Mouse (Mus musculus) kidney, postnatal 36 days (tissue): ENCODE results near the gene Camsap1.

Source experiments
- DNase-seq, 2 experiments: peaks; one replicate each; pipeline ENCODE4 v3.0.0; 2021 to 2022; ENCODE audit warnings: mixed read lengths in 2 of 2

Gene Camsap1

GRCm38 (mm10) chr2:25977587-25978239 is 5.4 kb downstream of the Camsap1 start:
- no peak for DNase-seq

GRCm38 (mm10) chr2:25975141-25975770 is 7.8 kb downstream of the Camsap1 start:
- DNase-seq, result no peak

- peak; percentile 13 to 41 for DNase-seq
Measured at GRCm38 (mm10) chr2:25970426-25970825, 12.7 kb downstream of the Camsap1 start.

- no peak for DNase-seq
Measured at GRCm38 (mm10) chr2:25969319-25969718, 13.8 kb downstream of the Camsap1 start.

GRCm38 (mm10) chr2:25949291-25949690 is 33.8 kb downstream of the Camsap1 start:
- DNase-seq, result no peak

GRCm38 (mm10) chr2:25947950-25948349 is 35.1 kb downstream of the Camsap1 start:
- peak; percentile 24 to 58 for DNase-seq

GRCm38 (mm10) chr2:25943822-25944221 is 39.3 kb downstream of the Camsap1 start:
- DNase-seq, result no peak

- DNase-seq, result no peak
Measured at GRCm38 (mm10) chr2:25940503-25940902, 42.6 kb downstream of the Camsap1 start.

- peak; percentile 16 to 72 for DNase-seq
Measured at GRCm38 (mm10) chr2:25931249-25931859, 51.7 kb downstream of the Camsap1 start.

GRCm38 (mm10) chr2:25927821-25928220 is 55.3 kb downstream of the Camsap1 start:
- DNase-seq, result no peak

- no peak for DNase-seq
Measured at GRCm38 (mm10) chr2:25924934-25925333, 58.1 kb downstream of the Camsap1 start.

GRCm38 (mm10) chr2:25923799-25924198 is 59.3 kb downstream of the Camsap1 start:
- no peak for DNase-seq

GRCm38 (mm10) chr2:25919972-25920371 is 63.1 kb downstream of the Camsap1 start:
- DNase-seq, result no peak

GRCm38 (mm10) chr2:25918408-25918807 is 64.7 kb downstream of the Camsap1 start:
- no peak for DNase-seq

GRCm38 (mm10) chr2:25914821-25915220 is 68.3 kb downstream of the Camsap1 start:
- no peak for DNase-seq

- DNase-seq, result no peak
Measured at GRCm38 (mm10) chr2:25914201-25914600, 68.9 kb downstream of the Camsap1 start.

GRCm38 (mm10) chr2:25913247-25913646 is 69.8 kb downstream of the Camsap1 start:
- peak in 1 of 2 experiments; percentile 40 for DNase-seq

GRCm38 (mm10) chr2:25909872-25910271 is 73.2 kb downstream of the Camsap1 start:
- DNase-seq, result no peak

GRCm38 (mm10) chr2:25898970-25899369 is 84.1 kb downstream of the Camsap1 start:
- DNase-seq, result no peak

GRCm38 (mm10) chr2:25892440-25892839 is 90.6 kb downstream of the Camsap1 start:
- DNase-seq, result peak in 1 of 2 experiments; percentile 5

GRCm38 (mm10) chr2:25888144-25888543 is 94.9 kb downstream of the Camsap1 start:
- DNase-seq, result peak in 1 of 2 experiments; percentile 51

GRCm38 (mm10) chr2:25887226-25887625 is 95.9 kb downstream of the Camsap1 start:
- no peak for DNase-seq

- DNase-seq, result no peak
Measured at GRCm38 (mm10) chr2:25884756-25885155, 98.3 kb downstream of the Camsap1 start.

GRCm38 (mm10) chr2:25882276-25882675 is 100.8 kb downstream of the Camsap1 start:
- DNase-seq, result no peak
